Mouse (Mus musculus) frontal cortex, postnatal 36 days (tissue): ENCODE measurements at regions not wholly inside any gene's neighbourhood (a gene's known extent, or its start where the extent isn't known, plus 50 kb on each side); places are given as distances from the start of the nearest gene placed in this dataset.

Source experiments
- DNase-seq, 2 experiments: peaks; one replicate each; pipeline ENCODE4 v3.0.0; 2022; ENCODE audit warnings: low spot score in 2 of 2

GRCm38 (mm10) chr15:14418532-14418931 is 1245.1 kb upstream of the Cdh6 start:
- DNase-seq, result peak; percentile 11 to 45

- DNase-seq, result peak; percentile 0 to 3
Measured at GRCm38 (mm10) chr15:14385347-14385746, 1211.9 kb upstream of the Cdh6 start.

DNA sequence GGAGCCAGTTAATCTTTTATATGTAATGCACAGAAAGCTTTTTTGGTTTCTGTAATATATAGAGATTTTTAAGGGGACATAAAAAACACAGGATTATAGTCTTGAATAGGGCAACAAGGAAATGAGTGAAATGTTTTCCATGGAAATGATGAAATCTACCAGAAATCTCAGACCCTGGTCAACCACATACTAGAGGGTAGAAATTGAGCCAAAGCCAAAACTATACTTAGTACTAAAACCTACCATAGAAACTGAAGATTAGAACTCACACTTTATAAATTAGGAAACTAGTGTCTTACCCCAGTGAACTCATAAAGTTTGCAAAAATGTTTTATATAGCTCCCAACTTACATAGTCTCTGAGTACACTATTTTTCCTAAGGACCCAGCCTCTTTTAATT is 1204.9 kb upstream of the Cdh6 start:
- DNase-seq, result no peak
